Mouse (Mus musculus) stomach, embryonic 15.5 days (tissue): ENCODE data around the gene Ier2. TPM values are rescaled to one million over a fixed set of nuclear protein-coding genes. Genes with fewer than 3 reads are reported as not detected.

Experiments used
- ATAC-seq: fragments of 200-750 bp; cut with Nextera tagmentation; 2 replicates; pipeline ENCODE4 v1.8.0; 2017; ENCODE audit warnings: low read depth, moderate number of reproducible peaks, moderate TSS enrichment; ENCODE audit not compliant: insufficient read depth, low FRiP score
- H3K27ac ChIP-seq: fragments of 300-500 bp; sonication (generic); 2 replicates; pipeline ENCODE4 v1.5.1; 2015; ENCODE audit warnings: mild to moderate bottlenecking, inconsistent platforms
- H3K27me3 ChIP-seq: fragments of 300-500 bp; sonication (generic); replicated peaks from 2 replicates; pipeline ENCODE4 v1.6.1; 2015; ENCODE audit warnings: inconsistent platforms
- H3K36me3 ChIP-seq: fragments of 300-500 bp; sonication (generic); 2 replicates; pipeline ENCODE4 v1.6.1; 2015; ENCODE audit warnings: inconsistent platforms
- H3K4me1 ChIP-seq: fragments of 300-500 bp; sonication (generic); 2 replicates; pipeline ENCODE4 v1.6.1; 2015; ENCODE audit warnings: inconsistent platforms
- H3K4me2 ChIP-seq: fragments of 300-500 bp; sonication (generic); 2 replicates; pipeline ENCODE4 v1.6.1; 2015; ENCODE audit warnings: mild to moderate bottlenecking, inconsistent platforms
- H3K4me3 ChIP-seq: fragments of 300-500 bp; sonication (generic); replicated peaks from 2 replicates; pipeline ENCODE4 v1.5.1; 2015; ENCODE audit warnings: inconsistent platforms
- H3K9ac ChIP-seq: fragments of 300-500 bp; sonication (generic); 2 replicates; pipeline ENCODE4 v1.6.1; 2015; ENCODE audit warnings: inconsistent platforms
- H3K9me3 ChIP-seq: fragments of 300-500 bp; sonication (generic); 2 replicates; pipeline ENCODE4 v1.6.1; 2016; ENCODE audit warnings: inconsistent platforms
- WGBS: fragments of 180-500 bp; shearing (Covaris S2); methylation state at CpG from one replicate; pipeline ENCODE4 v1.1.7; 2015; 5-methylcytosine and 5-hydroxymethylcytosine counted together
- polyA plus RNA-seq: library from polyadenylated mRNA; unstranded; fragments of >200 nt; fragmentation: Nextera tagmentation; extraction: Ambion mirVana; gene quantifications from 2 replicates; pipeline ENCODE4 v1.2.1, GENCODE M21; 2015

The Ier2 gene
- polyA plus RNA-seq, result 86.4 and 90.3 TPM in 2 replicates

- H3K9me3 ChIP-seq, result no peaks in the 10 kb centered on the region
- H3K4me2 ChIP-seq, result peak within 1 kb of the TSS; percentile 78
- WGBS, result 0% methylated on average over 27 of the region's 27 CpGs
- H3K4me3 ChIP-seq, result peak within 1 kb of the TSS; percentile 89
- H3K4me1 ChIP-seq, result peaks cover 22% of the 10 kb centered on the region
- no peaks in the 10 kb centered on the region for H3K36me3 ChIP-seq
- ATAC-seq, result peak; percentile 67
- H3K27ac ChIP-seq, result peak within 1 kb of the TSS; percentile 99
- peak within 1 kb of the TSS; percentile 82 for H3K9ac ChIP-seq
- no peaks in the 10 kb centered on the region for H3K27me3 ChIP-seq
These were observed at the start of gene Ier2 for GRCm38 (mm10) chr8:84662581-84663065. TSS of gene Ier2 (minus strand) at chr8:84662852.

GRCm38 (mm10) chr8:84711933-84712758, 49.5 kb upstream of the Ier2 start:
- peaks cover 19% of the 10 kb centered on the region for H3K27me3 ChIP-seq
- ATAC-seq, result peak; percentile 58
- H3K4me1 ChIP-seq, result peaks cover 61% of the 10 kb centered on the region
- no peak overlapping the region for H3K4me3 ChIP-seq
- H3K36me3 ChIP-seq, result peaks cover 10% of the 10 kb centered on the region
- peak overlapping the region; percentile 91 for H3K27ac ChIP-seq
- H3K9me3 ChIP-seq, result no peaks in the 10 kb centered on the region
- WGBS, result 18% methylated on average over 11 of the region's 11 CpGs
- H3K4me2 ChIP-seq, result peak overlapping the region; percentile 38
- H3K9ac ChIP-seq, result no peak overlapping the region

- peaks cover 25% of the 10 kb centered on the region for H3K27me3 ChIP-seq
- H3K4me3 ChIP-seq, result no peak overlapping the region
- H3K4me1 ChIP-seq, result peaks cover 69% of the 10 kb centered on the region
- ATAC-seq, result no peak
- H3K27ac ChIP-seq, result peak overlapping the region; percentile 91
- H3K9me3 ChIP-seq, result no peaks in the 10 kb centered on the region
- 53% methylated on average over 3 of the region's 3 CpGs for WGBS
- peaks cover 10% of the 10 kb centered on the region for H3K36me3 ChIP-seq
- H3K4me2 ChIP-seq, result no peak overlapping the region
- H3K9ac ChIP-seq, result no peak overlapping the region
These were observed 48.7 kb upstream of the Ier2 start for GRCm38 (mm10) chr8:84711312-84711711.

- Histone ChIP-seq H3K9me3 (no peaks in the 10 kb centered on the region), H3K36me3 (0 out of 2 replicates have a peak, but pooled peaks cover 3% of the 10 kb centered on the region), H3K4me1 (peaks cover 73% of the 10 kb centered on the region), H3K9ac (no peak overlapping the region), H3K27me3 (peaks cover 22% of the 10 kb centered on the region), H3K27ac (no peak overlapping the region), H3K4me3 (no peak overlapping the region), H3K4me2 (no peak overlapping the region)
- WGBS, result 95% methylated on average over 1 of the region's 1 CpGs
- ATAC-seq, result no peak
These were observed 47.3 kb upstream of the Ier2 start for GRCm38 (mm10) chr8:84709931-84710330.

- no peak overlapping the region for H3K9ac ChIP-seq
- H3K4me2 ChIP-seq, result no peak overlapping the region
These were observed 46.3 kb upstream of the Ier2 start for GRCm38 (mm10) chr8:84708774-84709475.

GRCm38 (mm10) chr8:84708071-84708541, 45.5 kb upstream of the Ier2 start:
- Histone ChIP-seq H3K27ac (peak overlapping the region; percentile 84; the same call in 1 of the 2 replicates), H3K4me1 (peaks cover 75% of the 10 kb centered on the region), H3K36me3 (0 out of 2 replicates have a peak, but pooled peaks cover 3% of the 10 kb centered on the region), H3K4me2 (peak overlapping the region; percentile 48), H3K9me3 (no peaks in the 10 kb centered on the region), H3K9ac (no peak overlapping the region), H3K27me3 (peaks cover 37% of the 10 kb centered on the region), H3K4me3 (peak overlapping the region; percentile 37; the same call in 1 of the 2 replicates)
- WGBS, result 27% methylated on average over 15 of the region's 15 CpGs
- ATAC-seq, result peak; percentile 5; the same call in 1 of the 2 replicates

More at GRCm38 (mm10) chr8:84708774-84709475, 46.3 kb upstream of the Ier2 start:
- 23% methylated on average over 12 of the region's 12 CpGs for WGBS
- Histone ChIP-seq H3K4me1 (peaks cover 78% of the 10 kb centered on the region), H3K27ac (peak overlapping the region; percentile 2; the same call in 1 of the 2 replicates), H3K9me3 (no peaks in the 10 kb centered on the region), H3K36me3 (0 out of 2 replicates have a peak, but pooled peaks cover 3% of the 10 kb centered on the region), H3K4me3 (no peak overlapping the region), H3K27me3 (peaks cover 32% of the 10 kb centered on the region)
- ATAC-seq, result peak; percentile 42; the same call in 1 of the 2 replicates

GRCm38 (mm10) chr8:84707267-84707883, 44.7 kb upstream of the Ier2 start:
- Histone ChIP-seq H3K9me3 (no peaks in the 10 kb centered on the region), H3K4me3 (peak overlapping the region; percentile 37), H3K36me3 (0 out of 2 replicates have a peak, but pooled peaks cover 3% of the 10 kb centered on the region), H3K27ac (peak overlapping the region; percentile 84), H3K9ac (no peak overlapping the region), H3K4me2 (peak overlapping the region; percentile 48), H3K27me3 (peaks cover 42% of the 10 kb centered on the region), H3K4me1 (peaks cover 69% of the 10 kb centered on the region)
- 30% methylated on average over 22 of the region's 22 CpGs for WGBS
- ATAC-seq, result peak; percentile 59

- peaks cover 63% of the 10 kb centered on the region for H3K4me1 ChIP-seq
These were observed 44.1 kb upstream of the Ier2 start for GRCm38 (mm10) chr8:84706610-84707266.

GRCm38 (mm10) chr8:84705960-84706359, 43.3 kb upstream of the Ier2 start:
- H3K4me1 ChIP-seq, result peaks cover 61% of the 10 kb centered on the region

More at GRCm38 (mm10) chr8:84706610-84707266, 44.1 kb upstream of the Ier2 start:
- Histone ChIP-seq H3K9ac (no peak overlapping the region), H3K4me3 (peak overlapping the region; percentile 37), H3K9me3 (no peaks in the 10 kb centered on the region), H3K27me3 (peaks cover 48% of the 10 kb centered on the region), H3K27ac (peak overlapping the region; percentile 84), H3K36me3 (0 out of 2 replicates have a peak, but pooled peaks cover 3% of the 10 kb centered on the region), H3K4me2 (peak overlapping the region; percentile 48)
- 0 out of 2 replicates have a peak, but pooled peaks have one; percentile 3 for ATAC-seq
- WGBS, result 17% methylated on average over 45 of the region's 45 CpGs

GRCm38 (mm10) chr8:84704867-84705831, 42.5 kb upstream of the Ier2 start:
- ATAC-seq, result no peak
- peaks cover 50% of the 10 kb centered on the region for H3K27me3 ChIP-seq
- H3K9ac ChIP-seq, result no peak overlapping the region; the same call in 1 of the 2 replicates
- peaks cover 61% of the 10 kb centered on the region for H3K4me1 ChIP-seq
- H3K4me3 ChIP-seq, result peak overlapping the region; percentile 31
- WGBS, result 12% methylated on average over 57 of the region's 61 CpGs
- H3K9me3 ChIP-seq, result no peaks in the 10 kb centered on the region
- 0 out of 2 replicates have a peak, but pooled peaks cover 3% of the 10 kb centered on the region for H3K36me3 ChIP-seq
- peak overlapping the region; percentile 54 for H3K4me2 ChIP-seq
- H3K27ac ChIP-seq, result peak overlapping the region; percentile 65

More at GRCm38 (mm10) chr8:84705960-84706359, 43.3 kb upstream of the Ier2 start:
- Histone ChIP-seq H3K9me3 (no peaks in the 10 kb centered on the region), H3K27ac (peak overlapping the region; percentile 13; the same call in 1 of the 2 replicates), H3K4me3 (peak overlapping the region; percentile 37), H3K9ac (no peak overlapping the region), H3K36me3 (0 out of 2 replicates have a peak, but pooled peaks cover 3% of the 10 kb centered on the region), H3K4me2 (peak overlapping the region; percentile 54), H3K27me3 (peaks cover 50% of the 10 kb centered on the region)
- 23% methylated on average over 12 of the region's 12 CpGs for WGBS
- ATAC-seq, result no peak
